Mouse (Mus musculus): ENCODE data around the gene Ifna7.
"Not testable (repeated sequence)": the region's sequence is repeated elsewhere in the genome, so short reads cannot be mapped to it uniquely, and the experiment has no call there.

The Ifna7 gene

GRCm38 (mm10) chr4:88815928-88816327, at the start of gene Ifna7:
TSS of gene Ifna7 (plus strand) at chr4:88816228.
- no peak for DNase-seq (ENCODE audit: low spot score)

- not testable (repeated sequence) for DNase-seq (ENCODE audit: low spot score)
Measured at GRCm38 (mm10) chr4:88773534-88773933, 42.5 kb upstream of the Ifna7 start, which contains the start of gene Gm13290. TSS of gene Gm13290 (plus strand) at chr4:88773834.

GRCm38 (mm10) chr4:88776622-88777021, 39.4 kb upstream of the Ifna7 start, which contains the start of gene Gm13289:
TSS of gene Gm13289 (plus strand) at chr4:88776922.
- not testable (repeated sequence) for DNase-seq (ENCODE audit: low spot score)

GRCm38 (mm10) chr4:88779550-88779949, 36.5 kb upstream of the Ifna7 start, which contains the start of gene Gm13272:
TSS of gene Gm13272 (plus strand) at chr4:88779850.
- DNase-seq (ENCODE audit: low spot score) = not testable (repeated sequence)

GRCm38 (mm10) chr4:88780320-88780719, 35.7 kb upstream of the Ifna7 start:
- not testable (repeated sequence) for DNase-seq (ENCODE audit: low spot score)

- not testable (repeated sequence) for DNase-seq (ENCODE audit: low spot score)
Measured at GRCm38 (mm10) chr4:88781831-88782230, 34.2 kb upstream of the Ifna7 start, which contains the start of gene Ifnz. TSS of gene Ifnz (plus strand) at chr4:88782131.

GRCm38 (mm10) chr4:88782335-88782734, 33.7 kb upstream of the Ifna7 start:
- not testable (repeated sequence) for DNase-seq (ENCODE audit: low spot score)

GRCm38 (mm10) chr4:88785409-88785808, 30.6 kb upstream of the Ifna7 start, which contains the start of gene Gm13276:
TSS of gene Gm13276 (plus strand) at chr4:88785709.
- DNase-seq (ENCODE audit: low spot score) = not testable (repeated sequence)

GRCm38 (mm10) chr4:88788402-88788801, 27.6 kb upstream of the Ifna7 start, which contains the start of gene Gm13277:
TSS of gene Gm13277 (plus strand) at chr4:88788632.
- not testable (repeated sequence) for DNase-seq (ENCODE audit: low spot score)

- not testable (repeated sequence) for DNase-seq (ENCODE audit: low spot score)
Measured at GRCm38 (mm10) chr4:88791250-88791649, 24.8 kb upstream of the Ifna7 start, which contains the start of gene Gm13278. TSS of gene Gm13278 (plus strand) at chr4:88791550.

- not testable (repeated sequence) for DNase-seq (ENCODE audit: low spot score)
Measured at GRCm38 (mm10) chr4:88793936-88794675, 21.9 kb upstream of the Ifna7 start, which contains the start of gene Gm13275. TSS of gene Gm13275 (plus strand) at chr4:88794487.

- DNase-seq (ENCODE audit: low spot score) = not testable (repeated sequence)
Measured at GRCm38 (mm10) chr4:88797097-88797496, 18.9 kb upstream of the Ifna7 start, which contains the start of gene Gm13279. TSS of gene Gm13279 (plus strand) at chr4:88797397.

- DNase-seq (ENCODE audit: low spot score) = not testable (repeated sequence)
Measured at GRCm38 (mm10) chr4:88799365-88799764, 16.7 kb upstream of the Ifna7 start, which contains the start of gene Gm13285. TSS of gene Gm13285 (plus strand) at chr4:88799665.

GRCm38 (mm10) chr4:88802954-88803353, 13.1 kb upstream of the Ifna7 start, which contains the start of gene Gm13287:
TSS of gene Gm13287 (plus strand) at chr4:88803254.
- DNase-seq (ENCODE audit: low spot score) = not testable (repeated sequence)

- not testable (repeated sequence) for DNase-seq (ENCODE audit: low spot score)
Measured at GRCm38 (mm10) chr4:88805231-88805630, 10.8 kb upstream of the Ifna7 start, which contains the start of gene Gm13288. TSS of gene Gm13288 (plus strand) at chr4:88805531.

GRCm38 (mm10) chr4:88805761-88806160, 10.3 kb upstream of the Ifna7 start:
- DNase-seq (ENCODE audit: low spot score) = not testable (repeated sequence)

GRCm38 (mm10) chr4:88819659-88820058, 3.6 kb downstream of the Ifna7 start, which contains the start of gene Ifna11:
TSS of gene Ifna11 (plus strand) at chr4:88819959.
- no peak for DNase-seq (ENCODE audit: low spot score)

GRCm38 (mm10) chr4:88822995-88823394, 7.0 kb downstream of the Ifna7 start:
- DNase-seq (ENCODE audit: low spot score) = peak; percentile 10

- DNase-seq (ENCODE audit: low spot score) = not testable (repeated sequence)
Measured at GRCm38 (mm10) chr4:88827116-88827515, 11.1 kb downstream of the Ifna7 start, which contains the start of gene Ifna6. TSS of gene Ifna6 (plus strand) at chr4:88827416.

GRCm38 (mm10) chr4:88830523-88830922, 14.5 kb downstream of the Ifna7 start:
- DNase-seq (ENCODE audit: low spot score) = no peak

- DNase-seq (ENCODE audit: low spot score) = not testable (repeated sequence)
Measured at GRCm38 (mm10) chr4:88835225-88835624, 19.2 kb downstream of the Ifna7 start, which contains the start of gene Ifna5. TSS of gene Ifna5 (plus strand) at chr4:88835525.

GRCm38 (mm10) chr4:88838828-88839227, 22.8 kb downstream of the Ifna7 start:
- DNase-seq (ENCODE audit: low spot score) = no peak

Measured in MN1 (cell line).